Mouse (Mus musculus): ENCODE measurements around the gene Elovl3. TPM values are rescaled to one million over a fixed set of nuclear protein-coding genes. Genes with fewer than 3 reads are reported as not detected.
A peak's percentile ranks its signal among the peaks of the same experiment; 100 is the strongest.
"Not testable (repeated sequence)": the region's sequence is repeated elsewhere in the genome, so short reads cannot be mapped to it uniquely, and the experiment has no call there.

The Elovl3 gene
- polyA plus RNA-seq, 1 experiment from 2014 or later: not detected

DNA sequence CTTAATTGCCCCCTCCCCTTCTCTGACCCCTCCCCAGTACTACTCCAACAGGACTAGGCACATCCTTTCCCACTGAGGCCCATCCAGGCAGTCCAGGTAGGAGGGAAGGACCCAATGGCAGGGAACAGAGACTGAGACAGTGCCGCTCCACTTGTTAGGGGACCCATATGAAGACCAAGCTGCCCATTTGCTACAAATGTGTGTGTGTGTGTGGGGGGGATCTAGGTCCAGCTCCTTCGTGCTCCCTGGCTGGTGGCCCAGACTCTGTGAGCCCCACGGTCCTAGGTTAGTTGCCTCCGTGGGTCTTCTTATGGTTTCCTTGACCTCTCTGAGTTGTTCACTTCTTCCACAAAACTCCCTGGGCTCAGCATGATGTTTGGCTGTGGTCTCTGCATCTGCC, 5.4 kb upstream of the Elovl3 start:
- Histone ChIP-seq H3K27me3 (ENCODE audit: control insufficient read depth, insufficient read depth, low read length) (peaks cover 13% of the 10 kb centered on the region), H3K9ac (ENCODE audit: low read length) (no peak overlapping the region), H3K9me3 (ENCODE audit: control insufficient read depth, low read length) (no peaks in the 10 kb centered on the region), H3K4me1 (ENCODE audit: control insufficient read depth, insufficient read depth, low read length) (no peaks in the 10 kb centered on the region), H3K27ac (ENCODE audit: low read depth, low read length) (no peak overlapping the region), H3K4me3 (ENCODE audit: low read depth, low read length) (no peak overlapping the region), H3K4me2 (no peak overlapping the region), H3K36me3 (ENCODE audit: control insufficient read depth, insufficient read depth, low read length) (no peaks in the 10 kb centered on the region)
- ATAC-seq (ENCODE audit: low FRiP score): no peak
- DNase-seq (ENCODE audit: low spot score, missing footprints): peak; percentile 78
- 88% methylated on average over 4 of the region's 4 CpGs for WGBS

GRCm38 (mm10) chr19:46129737-46130136, 2.0 kb upstream of the Elovl3 start:
- WGBS: 79% methylated on average over 6 of the region's 6 CpGs
- H3K27me3 ChIP-seq (ENCODE audit: control insufficient read depth, insufficient read depth, low read length): peaks cover 47% of the 10 kb centered on the region
- ATAC-seq (ENCODE audit: low FRiP score); H3K4me1 ChIP-seq (ENCODE audit: control insufficient read depth, insufficient read depth, low read length); H3K9me3 ChIP-seq (ENCODE audit: control insufficient read depth, low read length); H3K9ac ChIP-seq (ENCODE audit: low read length); H3K27ac ChIP-seq (ENCODE audit: low read depth, low read length); H3K36me3 ChIP-seq (ENCODE audit: control insufficient read depth, insufficient read depth, low read length); H3K4me2 ChIP-seq; H3K4me3 ChIP-seq (ENCODE audit: low read depth, low read length): not testable (repeated sequence)
- peak; percentile 57 for DNase-seq (ENCODE audit: low spot score, missing footprints)

DNA sequence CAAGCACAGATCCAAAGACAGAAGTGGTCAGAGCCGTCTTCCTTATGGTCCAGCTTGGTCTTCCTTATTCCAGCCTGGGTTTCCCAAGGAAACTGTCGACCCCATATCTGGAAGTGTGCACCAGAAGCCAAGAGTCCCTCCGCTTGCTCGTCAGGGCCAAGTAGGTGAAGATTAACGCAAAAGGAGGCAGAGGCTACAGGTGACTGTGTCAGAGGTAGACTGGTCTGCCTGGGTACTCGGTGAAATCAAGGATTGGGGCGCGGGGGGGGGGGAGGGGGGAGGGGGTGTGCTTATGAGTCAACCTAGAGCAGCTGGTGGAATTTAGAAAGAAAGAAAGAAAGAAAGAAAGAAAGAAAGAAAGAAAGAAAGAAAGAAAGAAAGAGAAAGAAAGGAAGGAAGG, 414 bp upstream of the Elovl3 start:
- Histone ChIP-seq H3K4me2 (peak overlapping the region; percentile 34; the same call in 1 of the 2 replicates), H3K27me3 (ENCODE audit: control insufficient read depth, insufficient read depth, low read length) (peaks cover 55% of the 10 kb centered on the region)
- 8% methylated on average over 6 of the region's 8 CpGs for WGBS

DNA sequence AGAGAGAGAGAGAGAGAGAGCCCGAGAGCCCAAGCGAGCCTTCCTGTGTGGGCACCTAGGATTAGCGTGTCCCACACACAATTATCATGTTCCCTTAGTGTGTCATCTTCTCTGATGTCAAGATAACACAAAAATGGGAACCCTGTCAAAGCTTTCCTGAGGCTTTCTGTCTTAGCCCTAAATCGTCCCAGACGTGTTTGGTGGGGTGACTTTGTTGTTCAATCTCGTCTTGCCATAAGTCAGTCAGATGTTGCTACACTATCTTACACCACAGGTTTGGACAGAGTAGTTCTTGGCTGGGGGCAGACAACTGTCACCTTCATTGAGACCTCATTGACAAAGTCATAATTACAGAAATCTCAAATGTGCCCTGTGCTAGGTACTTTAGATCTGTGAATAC, 880 bp downstream of the Elovl3 start:
- no peak overlapping the region for H3K27ac ChIP-seq (ENCODE audit: low read depth, low read length)
- H3K9ac ChIP-seq (ENCODE audit: low read length): no peak overlapping the region
- ATAC-seq (ENCODE audit: low FRiP score) (no peak), DNase-seq (ENCODE audit: low spot score, missing footprints) (no peak)
- no peaks in the 10 kb centered on the region for H3K36me3 ChIP-seq (ENCODE audit: control insufficient read depth, insufficient read depth, low read length)
- H3K27me3 ChIP-seq (ENCODE audit: control insufficient read depth, insufficient read depth, low read length): peaks cover 68% of the 10 kb centered on the region
- no peak overlapping the region for H3K4me2 ChIP-seq
- 33% methylated on average over 6 of the region's 6 CpGs for WGBS
- no peak overlapping the region for H3K4me3 ChIP-seq (ENCODE audit: low read depth, low read length)
- peaks cover 20% of the 10 kb centered on the region for H3K4me1 ChIP-seq (ENCODE audit: control insufficient read depth, insufficient read depth, low read length)
- no peaks in the 10 kb centered on the region for H3K9me3 ChIP-seq (ENCODE audit: control insufficient read depth, low read length)

More for the DNA sequence above, 414 bp upstream of the Elovl3 start:
- Histone ChIP-seq H3K36me3 (ENCODE audit: control insufficient read depth, insufficient read depth, low read length) (no peaks in the 10 kb centered on the region), H3K27ac (ENCODE audit: low read depth, low read length) (no peak overlapping the region), H3K9ac (ENCODE audit: low read length) (no peak overlapping the region), H3K9me3 (ENCODE audit: control insufficient read depth, low read length) (no peaks in the 10 kb centered on the region), H3K4me3 (ENCODE audit: low read depth, low read length) (no peak overlapping the region), H3K4me1 (ENCODE audit: control insufficient read depth, insufficient read depth, low read length) (peaks cover 12% of the 10 kb centered on the region)
- ATAC-seq (ENCODE audit: low FRiP score): no peak
- DNase-seq (ENCODE audit: low spot score, missing footprints): peak; percentile 56

DNA sequence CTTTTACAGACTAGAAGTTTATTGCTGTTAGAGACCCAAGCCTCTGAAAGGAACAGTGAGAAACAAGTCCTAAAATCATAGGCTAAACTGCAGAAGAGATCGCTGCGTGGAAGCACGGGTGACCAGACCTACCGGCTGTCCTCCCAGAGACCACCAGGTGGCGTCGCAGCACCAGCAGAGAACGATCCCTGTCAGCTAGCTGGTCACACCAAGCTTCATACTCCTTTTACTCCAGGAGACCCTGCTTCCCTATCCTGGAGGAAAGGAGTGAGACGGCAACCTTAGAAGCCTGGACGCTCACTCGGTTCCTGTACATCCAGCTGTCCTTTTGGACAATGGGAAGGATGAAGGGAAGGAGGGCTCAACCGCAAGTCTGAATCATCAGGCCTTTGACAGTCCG, 3.6 kb downstream of the Elovl3 start:
- no peak overlapping the region for H3K27ac ChIP-seq (ENCODE audit: low read depth, low read length)
- H3K4me2 ChIP-seq: peak overlapping the region; percentile 92
- peaks cover 20% of the 10 kb centered on the region for H3K4me1 ChIP-seq (ENCODE audit: control insufficient read depth, insufficient read depth, low read length)
- no peaks in the 10 kb centered on the region for H3K36me3 ChIP-seq (ENCODE audit: control insufficient read depth, insufficient read depth, low read length)
- peak overlapping the region; percentile 46 for H3K4me3 ChIP-seq (ENCODE audit: low read depth, low read length)
- H3K27me3 ChIP-seq (ENCODE audit: control insufficient read depth, insufficient read depth, low read length): peaks cover 78% of the 10 kb centered on the region
- DNase-seq (ENCODE audit: low spot score, missing footprints): peak; percentile 99
- peak; percentile 41 for ATAC-seq (ENCODE audit: low FRiP score)
- WGBS: under 1% methylated on average over 12 of the region's 12 CpGs
- H3K9ac ChIP-seq (ENCODE audit: low read length): no peak overlapping the region; the same call in 1 of the 2 replicates
- H3K9me3 ChIP-seq (ENCODE audit: control insufficient read depth, low read length): no peaks in the 10 kb centered on the region

- H3K4me3 ChIP-seq (ENCODE audit: low read depth, low read length): peak overlapping the region; percentile 46
- whole genome bisulfite sequencing: 0% methylated on average over 79 of the region's 79 CpGs
- H3K9ac ChIP-seq (ENCODE audit: low read length): peak overlapping the region; percentile 2
- no peaks in the 10 kb centered on the region for H3K36me3 ChIP-seq (ENCODE audit: control insufficient read depth, insufficient read depth, low read length)
- ATAC-seq (ENCODE audit: low FRiP score): peak; percentile 69
- peaks cover 71% of the 10 kb centered on the region for H3K27me3 ChIP-seq (ENCODE audit: control insufficient read depth, insufficient read depth, low read length)
- H3K4me1 ChIP-seq (ENCODE audit: control insufficient read depth, insufficient read depth, low read length): peaks cover 27% of the 10 kb centered on the region
- DNase-seq (ENCODE audit: low spot score, missing footprints): peak; percentile 97
- H3K9me3 ChIP-seq (ENCODE audit: control insufficient read depth, low read length): no peaks in the 10 kb centered on the region
- no peak overlapping the region for H3K27ac ChIP-seq (ENCODE audit: low read depth, low read length)
- peak overlapping the region; percentile 92 for H3K4me2 ChIP-seq
These were observed 4.3 kb downstream of the Elovl3 start for GRCm38 (mm10) chr19:46135789-46136638.

DNA sequence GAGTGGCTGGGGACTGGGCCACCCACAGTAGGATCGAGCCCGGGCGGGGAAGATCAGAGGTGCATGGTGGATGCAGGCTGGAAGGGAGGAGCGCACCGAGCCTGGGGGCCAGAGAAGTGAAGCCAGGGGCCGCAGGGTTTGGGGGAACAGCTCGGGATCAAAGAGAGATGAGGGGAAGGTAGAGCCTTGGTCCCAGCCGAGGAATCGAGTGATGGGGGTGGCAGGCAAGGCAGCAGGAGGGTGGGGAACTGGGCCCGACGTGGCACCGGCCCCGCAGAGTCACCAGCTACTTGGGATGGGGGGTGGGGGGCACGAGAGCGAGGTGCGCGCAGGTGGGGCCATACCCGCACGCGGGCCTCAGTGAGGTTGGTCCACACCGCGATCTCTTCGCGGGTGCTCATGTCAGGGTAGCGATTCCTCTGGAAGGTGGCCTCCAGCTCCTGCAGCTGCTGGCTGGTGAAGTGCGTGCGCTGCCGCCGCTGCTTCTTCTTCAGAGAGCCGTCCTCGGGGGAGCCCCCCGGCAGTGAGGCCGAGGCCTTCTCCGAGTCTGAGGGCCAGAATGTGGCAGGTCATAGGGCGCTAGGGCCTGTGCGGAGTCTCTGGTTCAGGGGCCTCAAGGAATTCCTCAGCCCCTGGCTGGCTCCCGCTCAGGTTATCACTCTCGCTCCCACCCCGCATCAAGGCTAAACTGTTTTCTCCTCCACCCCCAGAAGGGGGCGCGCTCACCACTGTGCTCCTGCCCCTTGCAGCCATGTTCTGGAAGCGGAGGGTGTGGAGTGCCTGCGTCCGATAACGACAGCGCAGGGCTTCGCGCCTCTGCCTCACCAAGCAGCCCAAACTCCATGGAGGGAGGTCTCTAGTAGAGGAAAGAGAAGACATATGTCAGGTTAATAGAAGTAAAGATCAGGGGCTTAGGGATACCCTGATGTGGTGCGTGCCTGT, 5.2 kb downstream of the Elovl3 start:
- H3K36me3 ChIP-seq (ENCODE audit: control insufficient read depth, insufficient read depth, low read length): no peaks in the 10 kb centered on the region
- peak overlapping the region; percentile 24; the same call in 1 of the 2 replicates for H3K9ac ChIP-seq (ENCODE audit: low read length)
- no peak overlapping the region for H3K27ac ChIP-seq (ENCODE audit: low read depth, low read length)
- WGBS: 3% methylated on average over 47 of the region's 49 CpGs
- peak overlapping the region; percentile 46 for H3K4me3 ChIP-seq (ENCODE audit: low read depth, low read length)
- ATAC-seq (ENCODE audit: low FRiP score) (peak; percentile 15; the same call in 1 of the 2 replicates), DNase-seq (ENCODE audit: low spot score, missing footprints) (peak; percentile 95)
- peaks cover 65% of the 10 kb centered on the region for H3K27me3 ChIP-seq (ENCODE audit: control insufficient read depth, insufficient read depth, low read length)
- no peaks in the 10 kb centered on the region for H3K9me3 ChIP-seq (ENCODE audit: control insufficient read depth, low read length)
- peaks cover 29% of the 10 kb centered on the region for H3K4me1 ChIP-seq (ENCODE audit: control insufficient read depth, insufficient read depth, low read length)
- peak overlapping the region; percentile 92 for H3K4me2 ChIP-seq

- Histone ChIP-seq H3K9me3 (ENCODE audit: control insufficient read depth, low read length) (no peaks in the 10 kb centered on the region), H3K4me3 (ENCODE audit: low read depth, low read length) (no peak overlapping the region), H3K9ac (ENCODE audit: low read length) (no peak overlapping the region), H3K4me1 (ENCODE audit: control insufficient read depth, insufficient read depth, low read length) (peaks cover 25% of the 10 kb centered on the region), H3K36me3 (ENCODE audit: control insufficient read depth, insufficient read depth, low read length) (no peaks in the 10 kb centered on the region), H3K27me3 (ENCODE audit: control insufficient read depth, insufficient read depth, low read length) (peaks cover 38% of the 10 kb centered on the region), H3K4me2 (no peak overlapping the region), H3K27ac (ENCODE audit: low read depth, low read length) (no peak overlapping the region)
- ATAC-seq (ENCODE audit: low FRiP score) (no peak), DNase-seq (ENCODE audit: low spot score, missing footprints) (peak; percentile 83)
- WGBS: 47% methylated on average over 2 of the region's 2 CpGs
These were observed 8.6 kb downstream of the Elovl3 start for GRCm38 (mm10) chr19:46140324-46140723.
